Mouse (Mus musculus) liver, embryonic 14.5 days (tissue): Measurements from ENCODE around the gene Ovol1. TPM values are rescaled to one million over a fixed set of nuclear protein-coding genes. Genes with fewer than 3 reads are reported as not detected.

Experiments used
- ATAC-seq: fragments of 200-750 bp; cut with Nextera tagmentation; 2 replicates; pipeline ENCODE4 v1.8.0; 2017; ENCODE audit warnings: moderate number of reproducible peaks, mild to moderate bottlenecking, moderate library complexity; ENCODE audit not compliant: insufficient read depth
- DNase-seq, 3 experiments: peaks; one replicate each; pipeline ENCODE4 v3.0.0-alpha.2; 2012 to 2013; ENCODE audit warnings: low read depth in 3 of 3, low spot score in 3 of 3
- H3K27ac ChIP-seq: fragments of 300-500 bp; sonication (generic); 2 replicates; pipeline ENCODE4 v1.5.1; 2014; ENCODE audit warnings: moderate library complexity, mild to moderate bottlenecking, control low read depth, inconsistent platforms
- H3K27me3 ChIP-seq: fragments of 300-500 bp; sonication (generic); 2 replicates; pipeline ENCODE4 v1.6.1; 2014; ENCODE audit warnings: mild to moderate bottlenecking, low read length, moderate library complexity; ENCODE audit not compliant: control insufficient read depth, insufficient read depth
- H3K36me3 ChIP-seq: fragments of 300-500 bp; sonication (generic); replicated peaks from 2 replicates; pipeline ENCODE4 v1.6.1; 2014; ENCODE audit warnings: low read depth; ENCODE audit not compliant: control insufficient read depth, insufficient read depth
- H3K4me1 ChIP-seq, 2 experiments: fragments of 200-500 bp in 1 of 2; fragments of 300-500 bp in 1 of 2; sonication (generic) in 1 of 2; replicated peaks; 2 replicates each; pipeline ENCODE4 v1.6.1; 2012 to 2014; ENCODE audit warnings: antibody characterized with exemption in 1 of 2, inconsistent platforms in 1 of 2, low read length in 1 of 2; ENCODE audit not compliant: control insufficient read depth in 2 of 2, insufficient read depth in 2 of 2
- H3K4me2 ChIP-seq: fragments of 300-500 bp; sonication (generic); 2 replicates; pipeline ENCODE4 v1.6.1; 2014; ENCODE audit warnings: low read depth, mild to moderate bottlenecking, control low read depth, moderate library complexity
- H3K4me3 ChIP-seq, 2 experiments: fragments of 200-500 bp in 1 of 2; fragments of 300-500 bp in 1 of 2; sonication (generic) in 1 of 2; 2 replicates each; pipeline ENCODE4 v1.5.1; 2012 to 2014; ENCODE audit warnings: low read depth in 2 of 2, low read length in 2 of 2, mild to moderate bottlenecking in 2 of 2, control low read depth in 1 of 2, inconsistent platforms in 1 of 2, moderate library complexity in 1 of 2; ENCODE audit not compliant: insufficient read depth in 1 of 2
- H3K9ac ChIP-seq: fragments of 300-500 bp; sonication (generic); replicated peaks from 2 replicates; pipeline ENCODE4 v1.6.1; 2014; ENCODE audit warnings: mild to moderate bottlenecking, control low read depth, moderate library complexity
- H3K9me3 ChIP-seq: fragments of 300-500 bp; sonication (generic); 2 replicates; pipeline ENCODE4 v1.6.1; 2016; ENCODE audit warnings: low read length, mixed read lengths; ENCODE audit not compliant: control insufficient read depth
- CTCF ChIP-seq: IDR thresholded peaks from 2 replicates; pipeline ENCODE4 v1.5.1; 2016; ENCODE audit warnings: antibody characterized with exemption, low read depth, control low read depth
- EP300 ChIP-seq: IDR thresholded peaks from 2 replicates; pipeline ENCODE4 v1.6.1; 2016; ENCODE audit warnings: antibody characterized with exemption, low read depth
- WGBS: fragments of 180-500 bp; shearing (Covaris S2); extraction: QIAGEN DNeasy Blood & Tissue Kit; methylation state at CpG from one replicate; pipeline ENCODE4 v1.1.7; 2014; ENCODE audit not compliant: insufficient replicate concordance; 5-methylcytosine and 5-hydroxymethylcytosine counted together
- polyA plus RNA-seq, 2 experiments: library from polyadenylated mRNA; depleted of rRNA in 1 of 2; stranded (reverse) in 1 of 2; unstranded in 1 of 2; fragments of >200 nt; fragmentation: Nextera tagmentation in 1 of 2; extraction: Ambion mirVana in 1 of 2; gene quantifications; 2 replicates each; pipeline versions ENCODE4 v1.2.1 to v1.2.3; 2012 to 2014

The Ovol1 gene
- polyA plus RNA-seq, 2 experiments = 0.01 TPM; not detected in 1

DNA sequence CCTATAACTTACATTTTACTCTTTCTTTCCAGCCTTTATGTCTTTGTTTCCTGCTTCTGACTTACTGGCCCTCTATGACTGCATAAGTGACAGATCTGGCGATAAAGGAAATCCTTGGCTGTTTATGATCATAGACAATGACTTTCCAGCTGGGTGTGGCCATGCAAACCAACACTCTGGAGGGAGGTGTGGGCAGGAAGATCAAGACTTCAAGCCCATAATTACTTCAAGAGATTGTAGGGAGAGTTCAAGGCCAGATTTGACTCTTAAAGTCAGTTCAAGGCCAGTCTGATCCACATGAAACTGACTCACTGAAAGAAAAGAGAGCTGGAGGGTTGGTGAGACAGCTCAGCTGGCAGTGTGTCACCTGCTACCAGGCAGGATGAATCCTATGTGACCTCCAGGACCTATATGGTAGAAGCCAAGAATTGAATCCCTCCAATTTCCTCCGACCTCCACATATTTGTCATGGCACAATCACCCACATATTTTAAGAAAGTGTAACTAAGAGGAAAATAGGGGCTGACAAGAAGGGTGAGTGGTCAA, 60.0 kb downstream of the Ovol1 start:
- ATAC-seq = no peak
- no peak for DNase-seq
- H3K27ac ChIP-seq = no peak overlapping the region
- H3K9ac ChIP-seq = no peak overlapping the region
- no peaks in the 10 kb centered on the region for H3K9me3 ChIP-seq
- peaks cover 18% of the 10 kb centered on the region for H3K36me3 ChIP-seq
- WGBS = 62% methylated on average over 2 of the region's 2 CpGs
- TF ChIP-seq EP300 (no peak), CTCF (no peak)
- H3K4me1 ChIP-seq = no peaks in the 10 kb centered on the region
- H3K27me3 ChIP-seq = no peaks in the 10 kb centered on the region
- no peak overlapping the region for H3K4me3 ChIP-seq
- H3K4me2 ChIP-seq = no peak overlapping the region

Other genes with a start within 250 kb of the Ovol1 start
- gene Catsper1, start 224.9 kb downstream of the Ovol1 start, polyA plus RNA-seq (2012; rRNA removed) = not detected in 2 replicates
- gene Catsper1, start 224.9 kb downstream of the Ovol1 start, polyA plus RNA-seq (2014; fragmentation: Nextera tagmentation; extraction: Ambion mirVana) = not detected in 2 replicates
- 0.01 and 0.06 TPM in 2 replicates for gene Cst6, start 211.1 kb downstream of the Ovol1 start, polyA plus RNA-seq (2012; rRNA removed)
- gene Cst6, start 211.1 kb downstream of the Ovol1 start, polyA plus RNA-seq (2014; fragmentation: Nextera tagmentation; extraction: Ambion mirVana) = 0.43 TPM in 1 of 2 replicates, not detected in the other
- gene Eif1ad, start 193.9 kb downstream of the Ovol1 start, polyA plus RNA-seq (2012; rRNA removed) = 18.4 and 22.0 TPM in 2 replicates
- 22.9 and 24.3 TPM in 2 replicates for gene Eif1ad, start 193.9 kb downstream of the Ovol1 start, polyA plus RNA-seq (2014; fragmentation: Nextera tagmentation; extraction: Ambion mirVana)
- 116 and 125 TPM in 2 replicates for gene Banf1, start 193.5 kb downstream of the Ovol1 start, polyA plus RNA-seq (2012; rRNA removed)
- 263 and 278 TPM in 2 replicates for gene Banf1, start 193.5 kb downstream of the Ovol1 start, polyA plus RNA-seq (2014; fragmentation: Nextera tagmentation; extraction: Ambion mirVana)
- 13.1 and 21.7 TPM in 2 replicates for gene Sart1, start 171.9 kb downstream of the Ovol1 start, polyA plus RNA-seq (2012; rRNA removed)
- 24.1 and 26.6 TPM in 2 replicates for gene Sart1, start 171.9 kb downstream of the Ovol1 start, polyA plus RNA-seq (2014; fragmentation: Nextera tagmentation; extraction: Ambion mirVana)
- gene Tsga10ip, start 158.1 kb downstream of the Ovol1 start, polyA plus RNA-seq (2012; rRNA removed) = not detected in 2 replicates
- gene Tsga10ip, start 158.1 kb downstream of the Ovol1 start, polyA plus RNA-seq (2014; fragmentation: Nextera tagmentation; extraction: Ambion mirVana) = 0.09 TPM in 1 of 2 replicates, not detected in the other
- 38.6 and 64.0 TPM in 2 replicates for gene Drap1, start 135.7 kb downstream of the Ovol1 start, polyA plus RNA-seq (2012; rRNA removed)
- 58.5 and 58.9 TPM in 2 replicates for gene Drap1, start 135.7 kb downstream of the Ovol1 start, polyA plus RNA-seq (2014; fragmentation: Nextera tagmentation; extraction: Ambion mirVana)
- 16.7 and 19.9 TPM in 2 replicates for gene AI837181, start 135.5 kb downstream of the Ovol1 start, polyA plus RNA-seq (2012; rRNA removed)
- 10.7 and 11.9 TPM in 2 replicates for gene AI837181, start 135.5 kb downstream of the Ovol1 start, polyA plus RNA-seq (2014; fragmentation: Nextera tagmentation; extraction: Ambion mirVana)
- 0.02 TPM in 1 of 2 replicates, not detected in the other for gene Fosl1, start 113.1 kb downstream of the Ovol1 start, polyA plus RNA-seq (2012; rRNA removed)
- gene Fosl1, start 113.1 kb downstream of the Ovol1 start, polyA plus RNA-seq (2014; fragmentation: Nextera tagmentation; extraction: Ambion mirVana) = not detected in 2 replicates
- 1.00 and 1.4 TPM in 2 replicates for gene Ccdc85b, start 102.8 kb downstream of the Ovol1 start, polyA plus RNA-seq (2012; rRNA removed)
- 1.0 and 1.2 TPM in 2 replicates for gene Ccdc85b, start 102.8 kb downstream of the Ovol1 start, polyA plus RNA-seq (2014; fragmentation: Nextera tagmentation; extraction: Ambion mirVana)
- 19.1 and 22.9 TPM in 2 replicates for gene Fibp, start 100.0 kb downstream of the Ovol1 start, polyA plus RNA-seq (2012; rRNA removed)
- gene Fibp, start 100.0 kb downstream of the Ovol1 start, polyA plus RNA-seq (2014; fragmentation: Nextera tagmentation; extraction: Ambion mirVana) = 20.8 and 30.6 TPM in 2 replicates
- 0.27 and 0.37 TPM in 2 replicates for gene Ctsw, start 92.1 kb downstream of the Ovol1 start, polyA plus RNA-seq (2012; rRNA removed)
- 0.21 and 0.25 TPM in 2 replicates for gene Ctsw, start 92.1 kb downstream of the Ovol1 start, polyA plus RNA-seq (2014; fragmentation: Nextera tagmentation; extraction: Ambion mirVana)
- gene Efemp2, start 86.7 kb downstream of the Ovol1 start, polyA plus RNA-seq (2012; rRNA removed) = 11.4 and 17.5 TPM in 2 replicates
- 11.4 and 11.6 TPM in 2 replicates for gene Efemp2, start 86.7 kb downstream of the Ovol1 start, polyA plus RNA-seq (2014; fragmentation: Nextera tagmentation; extraction: Ambion mirVana)
- 11.3 and 11.4 TPM in 2 replicates for gene Mus81, start 72.2 kb downstream of the Ovol1 start, polyA plus RNA-seq (2012; rRNA removed)
- gene Mus81, start 72.2 kb downstream of the Ovol1 start, polyA plus RNA-seq (2014; fragmentation: Nextera tagmentation; extraction: Ambion mirVana) = 13.8 and 15.6 TPM in 2 replicates
- 432 and 443 TPM in 2 replicates for gene Cfl1, start 70.2 kb downstream of the Ovol1 start, polyA plus RNA-seq (2012; rRNA removed)
- gene Cfl1, start 70.2 kb downstream of the Ovol1 start, polyA plus RNA-seq (2014; fragmentation: Nextera tagmentation; extraction: Ambion mirVana) = 1,304 and 1,332 TPM in 2 replicates
- 0.81 TPM in 2 replicates for gene 1700020D05Rik, start 56.9 kb downstream of the Ovol1 start, polyA plus RNA-seq (2012; rRNA removed)
- gene 1700020D05Rik, start 56.9 kb downstream of the Ovol1 start, polyA plus RNA-seq (2014; fragmentation: Nextera tagmentation; extraction: Ambion mirVana) = not detected in 2 replicates
- 9.0 and 9.3 TPM in 2 replicates for gene Snx32, start 50.1 kb downstream of the Ovol1 start, polyA plus RNA-seq (2012; rRNA removed)
- 4.7 and 5.5 TPM in 2 replicates for gene Snx32, start 50.1 kb downstream of the Ovol1 start, polyA plus RNA-seq (2014; fragmentation: Nextera tagmentation; extraction: Ambion mirVana)
- gene Ap5b1, start 7.4 kb upstream of the Ovol1 start, polyA plus RNA-seq (2012; rRNA removed) = 1.3 and 1.5 TPM in 2 replicates
- gene Ap5b1, start 7.4 kb upstream of the Ovol1 start, polyA plus RNA-seq (2014; fragmentation: Nextera tagmentation; extraction: Ambion mirVana) = 1.4 and 1.8 TPM in 2 replicates
- 69.9 and 87.7 TPM in 2 replicates for gene Rnaseh2c, start 41.2 kb upstream of the Ovol1 start, polyA plus RNA-seq (2012; rRNA removed)
- 115 and 129 TPM in 2 replicates for gene Rnaseh2c, start 41.2 kb upstream of the Ovol1 start, polyA plus RNA-seq (2014; fragmentation: Nextera tagmentation; extraction: Ambion mirVana)
- gene Kat5, start 49.6 kb upstream of the Ovol1 start, polyA plus RNA-seq (2012; rRNA removed) = 21.0 and 25.6 TPM in 2 replicates
- gene Kat5, start 49.6 kb upstream of the Ovol1 start, polyA plus RNA-seq (2014; fragmentation: Nextera tagmentation; extraction: Ambion mirVana) = 8.5 and 10.0 TPM in 2 replicates
- gene Rela, start 76.8 kb upstream of the Ovol1 start, polyA plus RNA-seq (2012; rRNA removed) = 14.8 and 19.9 TPM in 2 replicates
- gene Rela, start 76.8 kb upstream of the Ovol1 start, polyA plus RNA-seq (2014; fragmentation: Nextera tagmentation; extraction: Ambion mirVana) = 18.9 and 21.9 TPM in 2 replicates
- 27.5 and 33.2 TPM in 2 replicates for gene Sipa1, start 103.1 kb upstream of the Ovol1 start, polyA plus RNA-seq (2012; rRNA removed)
- gene Sipa1, start 103.1 kb upstream of the Ovol1 start, polyA plus RNA-seq (2014; fragmentation: Nextera tagmentation; extraction: Ambion mirVana) = 14.3 and 18.9 TPM in 2 replicates
- 13.7 and 14.5 TPM in 2 replicates for gene Map3k11, start 128.1 kb upstream of the Ovol1 start, polyA plus RNA-seq (2012; rRNA removed)
- gene Map3k11, start 128.1 kb upstream of the Ovol1 start, polyA plus RNA-seq (2014; fragmentation: Nextera tagmentation; extraction: Ambion mirVana) = 9.1 and 10.8 TPM in 2 replicates
- gene Pcnx3, start 128.3 kb upstream of the Ovol1 start, polyA plus RNA-seq (2012; rRNA removed) = 19.8 and 25.9 TPM in 2 replicates
- gene Pcnx3, start 128.3 kb upstream of the Ovol1 start, polyA plus RNA-seq (2014; fragmentation: Nextera tagmentation; extraction: Ambion mirVana) = 9.1 and 9.8 TPM in 2 replicates
- gene Kcnk7, start 143.7 kb upstream of the Ovol1 start, polyA plus RNA-seq (2012; rRNA removed) = 0.04 TPM in 1 of 2 replicates, not detected in the other
- 0.17 and 0.27 TPM in 2 replicates for gene Kcnk7, start 143.7 kb upstream of the Ovol1 start, polyA plus RNA-seq (2014; fragmentation: Nextera tagmentation; extraction: Ambion mirVana)
- 70.8 and 95.5 TPM in 2 replicates for gene Ehbp1l1, start 165.7 kb upstream of the Ovol1 start, polyA plus RNA-seq (2012; rRNA removed)
- gene Ehbp1l1, start 165.7 kb upstream of the Ovol1 start, polyA plus RNA-seq (2014; fragmentation: Nextera tagmentation; extraction: Ambion mirVana) = 66.0 and 76.7 TPM in 2 replicates
- gene Fam89b, start 169.0 kb upstream of the Ovol1 start, polyA plus RNA-seq (2012; rRNA removed) = 44.0 and 50.9 TPM in 2 replicates
- 40.6 and 41.0 TPM in 2 replicates for gene Fam89b, start 169.0 kb upstream of the Ovol1 start, polyA plus RNA-seq (2014; fragmentation: Nextera tagmentation; extraction: Ambion mirVana)
- gene Ltbp3, start 180.3 kb upstream of the Ovol1 start, polyA plus RNA-seq (2012; rRNA removed) = 1.9 and 2.1 TPM in 2 replicates
- 0.85 and 1.6 TPM in 2 replicates for gene Ltbp3, start 180.3 kb upstream of the Ovol1 start, polyA plus RNA-seq (2014; fragmentation: Nextera tagmentation; extraction: Ambion mirVana)
- 21.1 and 27.1 TPM in 2 replicates for gene Scyl1, start 210.8 kb upstream of the Ovol1 start, polyA plus RNA-seq (2012; rRNA removed)
- 15.8 and 18.6 TPM in 2 replicates for gene Scyl1, start 210.8 kb upstream of the Ovol1 start, polyA plus RNA-seq (2014; fragmentation: Nextera tagmentation; extraction: Ambion mirVana)